Mouse (Mus musculus) CH12.LX (cell line): ENCODE data around the gene Palm2. TPM values are rescaled to one million over a fixed set of nuclear protein-coding genes. Genes with fewer than 3 reads are reported as not detected.

ENCODE experiments used
- DNase-seq: peaks from one replicate; pipeline ENCODE4 v3.0.0-alpha.2; 2013; ENCODE audit errors: extremely low read depth
- H3K27ac ChIP-seq: 2 replicates; pipeline ENCODE4 v1.5.1; 2012; ENCODE audit warnings: low read depth, mild to moderate bottlenecking, control low read depth, moderate library complexity; ENCODE audit not compliant: insufficient read depth
- H3K27me3 ChIP-seq: replicated peaks from 2 replicates; pipeline ENCODE3; 2012; ENCODE audit warnings: inconsistent platforms
- H3K36me3 ChIP-seq, 2 experiments: replicated peaks in 1 of 2; 2 replicates each; pipeline versions ENCODE3 to v1.6.1; 2012; ENCODE audit warnings: inconsistent platforms in 1 of 2, low read length in 1 of 2, mild to moderate bottlenecking in 1 of 2, mixed read lengths in 1 of 2, moderate library complexity in 1 of 2; ENCODE audit not compliant: control insufficient read depth in 1 of 2, insufficient read depth in 1 of 2
- H3K4me1 ChIP-seq, 2 experiments: 2 replicates each; pipeline ENCODE4 v1.6.1; 2012; ENCODE audit warnings: inconsistent platforms in 1 of 2, moderate library complexity in 1 of 2; ENCODE audit not compliant: insufficient read depth in 2 of 2, control insufficient read depth in 1 of 2
- H3K4me2 ChIP-seq: 2 replicates; pipeline ENCODE4 v1.6.1; 2012; ENCODE audit warnings: low read depth, mild to moderate bottlenecking, control low read depth; ENCODE audit not compliant: poor library complexity, insufficient read depth, severe bottlenecking
- H3K4me3 ChIP-seq, 3 experiments: fragments of 150-350 bp in 1 of 3; sonication (generic) in 1 of 3; replicated peaks in 1 of 3; 2 replicates each; pipeline versions ENCODE3 to v1.5.1; 2011 to 2012; ENCODE audit warnings: low read depth in 2 of 3, low read length in 2 of 3, mild to moderate bottlenecking in 2 of 3, moderate library complexity in 2 of 3, control low read depth in 1 of 3, improper control_type of control experiment in 1 of 3, inconsistent platforms in 1 of 3, mixed read lengths in 1 of 3; ENCODE audit not compliant: poor library complexity in 1 of 3
- H3K79me2 ChIP-seq: replicated peaks from 2 replicates; pipeline ENCODE4 v1.6.1; 2012; ENCODE audit warnings: mild to moderate bottlenecking, moderate library complexity; ENCODE audit not compliant: control insufficient read depth, poor library complexity, insufficient read depth, severe bottlenecking; ENCODE audit errors: extremely low read depth
- H3K9ac ChIP-seq: 2 replicates; pipeline ENCODE4 v1.6.1; 2012; ENCODE audit warnings: low read depth, mild to moderate bottlenecking, control low read depth, moderate library complexity; ENCODE audit not compliant: insufficient read depth
- H3K9me3 ChIP-seq: replicated peaks from 2 replicates; pipeline ENCODE3; 2012; ENCODE audit warnings: low read length, inconsistent platforms, mixed read lengths
- BHLHE40 ChIP-seq: IDR thresholded peaks from 2 replicates; pipeline ENCODE4 v1.6.1; 2011; ENCODE audit warnings: mild to moderate bottlenecking, low read depth, low read length, improper control_type of control experiment
- CTCF ChIP-seq, 2 experiments: IDR thresholded peaks in 1 of 2; conservative IDR thresholded peaks in 1 of 2; 2 replicates each; pipeline ENCODE4 v1.5.1; 2011 to 2012; ENCODE audit warnings: low read depth in 2 of 2, low read length in 2 of 2, improper control_type of control experiment in 1 of 2, inconsistent platforms in 1 of 2, mild to moderate bottlenecking in 1 of 2, moderate library complexity in 1 of 2
- ETS1 ChIP-seq: conservative IDR thresholded peaks from 2 replicates; pipeline ENCODE4 v1.6.1; 2012; ENCODE audit warnings: low read depth, mild to moderate bottlenecking, inconsistent platforms, low read length, improper control_type of control experiment, moderate library complexity
- GABPA ChIP-seq: IDR thresholded peaks from 2 replicates; pipeline ENCODE4 v1.6.1; 2012; ENCODE audit warnings: low read depth, low read length, improper control_type of control experiment, inconsistent platforms; ENCODE audit not compliant: insufficient replicate concordance
- HCFC1 ChIP-seq: IDR thresholded peaks from 2 replicates; pipeline ENCODE4 v1.6.1; 2012; ENCODE audit warnings: low read depth, mild to moderate bottlenecking, inconsistent platforms, low read length, improper control_type of control experiment
- JUND ChIP-seq: conservative IDR thresholded peaks from 2 replicates; pipeline ENCODE4 v1.6.1; 2011; ENCODE audit warnings: low read depth, low read length, improper control_type of control experiment
- MAX ChIP-seq: IDR thresholded peaks from 2 replicates; pipeline ENCODE4 v1.6.1; 2011; ENCODE audit warnings: low read length, improper control_type of control experiment
- MEF2A ChIP-seq: IDR thresholded peaks from 2 replicates; pipeline ENCODE4 v1.6.1; 2014; ENCODE audit warnings: low read depth, mild to moderate bottlenecking, inconsistent platforms, low read length, improper control_type of control experiment, borderline replicate concordance
- NELFE ChIP-seq: IDR thresholded peaks from 2 replicates; pipeline ENCODE4 v1.6.1; 2011; ENCODE audit warnings: low read depth, low read length, improper control_type of control experiment
- PAX5 ChIP-seq: IDR thresholded peaks from 2 replicates; pipeline ENCODE4 v1.6.1; 2012; ENCODE audit warnings: low read length, inconsistent platforms, mixed read lengths
- POLR2A ChIP-seq: IDR thresholded peaks from 2 replicates; pipeline ENCODE4 v1.6.1; 2011; ENCODE audit warnings: low read depth, mild to moderate bottlenecking, improper control_type of control experiment, low read length
- POLR2AphosphoS2 ChIP-seq: IDR thresholded peaks from 2 replicates; pipeline ENCODE4 v1.6.1; 2011; ENCODE audit warnings: low read depth, low read length, improper control_type of control experiment
- RAD21 ChIP-seq: IDR thresholded peaks from 2 replicates; pipeline ENCODE4 v1.6.1; 2011; ENCODE audit warnings: low read depth, mild to moderate bottlenecking, low read length, improper control_type of control experiment, moderate library complexity
- SMC3 ChIP-seq: IDR thresholded peaks from 2 replicates; pipeline ENCODE4 v1.6.1; 2011; ENCODE audit warnings: low read depth, low read length, improper control_type of control experiment
- TBP ChIP-seq: conservative IDR thresholded peaks from 2 replicates; pipeline ENCODE4 v1.6.1; 2011; ENCODE audit warnings: low read depth, low read length, improper control_type of control experiment
- UBTF ChIP-seq: IDR thresholded peaks from 2 replicates; pipeline ENCODE4 v1.6.1; 2012; ENCODE audit warnings: low read depth, mild to moderate bottlenecking, inconsistent platforms, low read length, improper control_type of control experiment, moderate library complexity
- USF1 ChIP-seq: IDR thresholded peaks from 2 replicates; pipeline ENCODE4 v1.6.1; 2014; ENCODE audit warnings: low read depth, mild to moderate bottlenecking, inconsistent platforms, low read length, improper control_type of control experiment
- ZC3H11A ChIP-seq: IDR thresholded peaks from 2 replicates; pipeline ENCODE4 v1.6.1; 2012; ENCODE audit warnings: low read depth, mild to moderate bottlenecking, inconsistent platforms, low read length, improper control_type of control experiment
- ZKSCAN1 ChIP-seq: IDR thresholded peaks from 2 replicates; pipeline ENCODE4 v1.6.1; 2012; ENCODE audit warnings: low read depth, inconsistent platforms, low read length, improper control_type of control experiment, borderline replicate concordance
- ZMIZ1 ChIP-seq: IDR thresholded peaks from 2 replicates; pipeline ENCODE4 v1.6.1; 2012; ENCODE audit warnings: low read depth, mild to moderate bottlenecking, inconsistent platforms, low read length, improper control_type of control experiment
- ZNF384 ChIP-seq: IDR thresholded peaks from 2 replicates; pipeline ENCODE4 v1.6.1; 2012; ENCODE audit warnings: low read depth, low read length, improper control_type of control experiment, inconsistent platforms
- dilution Hi-C: fragments of 300-500 bp; cut with MboI; formaldehyde crosslinking; loops from 2 replicates; pipeline ENCODE4 v1.14.3; 2020; ENCODE audit warnings: low sequenced_read_pairs; ENCODE audit not compliant: extremely low pct_unique_long_range_greater_than_20kb, extremely low pct_ligation_motif_present
- in situ Hi-C: fragments of 300-500 bp; cut with MboI; formaldehyde crosslinking; loops from 3 replicates; pipeline ENCODE4 v1.14.3; 2019; ENCODE audit warnings: low sequenced_read_pairs, low pct_ligation_motif_present, low pct_unique_long_range_greater_than_20kb, mixed read lengths
- polyA plus RNA-seq: library from polyadenylated mRNA; unstranded; fragments of >175 nt; gene quantifications from 2 replicates; pipeline ENCODE4 v1.2.1, GENCODE M21; 2012; ENCODE audit warnings: low read depth; ENCODE audit not compliant: insufficient read length
- total RNA-seq, 2 experiments: library from RNA; depleted of rRNA; stranded (reverse); fragments of 300-350 nt in 1 of 2; fragments of >200 nt in 1 of 2; gene quantifications; 2 replicates each; pipeline ENCODE4 v1.2.3; 2012 to 2014

Gene Palm2
- total and polyA plus RNA-seq, 3 experiments, result not detected

DNA sequence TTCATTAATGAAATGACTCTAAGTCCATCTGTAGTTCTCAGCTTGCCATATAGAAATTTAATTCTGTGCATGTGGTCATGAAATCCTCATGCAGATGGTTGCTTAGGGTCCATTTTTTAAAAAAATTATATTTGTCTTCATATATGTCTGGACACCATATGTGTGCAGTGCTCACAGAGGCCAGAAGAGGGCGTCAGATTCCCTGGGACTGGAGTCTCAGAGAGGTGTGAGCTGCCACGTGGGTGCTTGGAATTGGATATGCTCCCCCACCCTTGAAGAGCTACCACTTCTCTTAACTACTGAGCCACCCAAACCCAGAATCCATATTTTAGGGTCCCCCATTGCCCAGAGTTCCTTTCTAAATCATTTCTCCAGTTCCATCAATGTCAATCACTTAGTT, 131.8 kb downstream of the Palm2 start:
- dilution Hi-C loops (no loop called here), in situ Hi-C loops (no loop called here)
- H3K4me1 ChIP-seq, result 0 out of 4 replicates have a peak, but pooled peaks cover 0 to 4% of the 10 kb centered on the region in 2 experiments
- H3K36me3 ChIP-seq, result no peaks in the 10 kb centered on the region
- no peaks in the 10 kb centered on the region for H3K27me3 ChIP-seq
- no peak overlapping the region for H3K27ac ChIP-seq
- DNase-seq, result no peak
- H3K79me2 ChIP-seq, result no peaks in the 10 kb centered on the region
- no peaks in the 10 kb centered on the region for H3K9me3 ChIP-seq
- H3K4me3 ChIP-seq, result no peak overlapping the region
- TF ChIP-seq CTCF (conservative IDR thresholded peaks at IDR 0.05 in 1 of 2, IDR thresholded peaks at IDR 0.05 in 1 of 2; ENCODE audit: low read depth in 2 of 2, low read length in 2 of 2) (peak in 1 of 2 experiments; percentile 23; a peak in 2 of 4 replicates), HCFC1 (no peak), ZKSCAN1 (no peak), BHLHE40 (no peak)
- H3K9ac ChIP-seq, result no peak overlapping the region
- H3K4me2 ChIP-seq, result no peak overlapping the region

DNA sequence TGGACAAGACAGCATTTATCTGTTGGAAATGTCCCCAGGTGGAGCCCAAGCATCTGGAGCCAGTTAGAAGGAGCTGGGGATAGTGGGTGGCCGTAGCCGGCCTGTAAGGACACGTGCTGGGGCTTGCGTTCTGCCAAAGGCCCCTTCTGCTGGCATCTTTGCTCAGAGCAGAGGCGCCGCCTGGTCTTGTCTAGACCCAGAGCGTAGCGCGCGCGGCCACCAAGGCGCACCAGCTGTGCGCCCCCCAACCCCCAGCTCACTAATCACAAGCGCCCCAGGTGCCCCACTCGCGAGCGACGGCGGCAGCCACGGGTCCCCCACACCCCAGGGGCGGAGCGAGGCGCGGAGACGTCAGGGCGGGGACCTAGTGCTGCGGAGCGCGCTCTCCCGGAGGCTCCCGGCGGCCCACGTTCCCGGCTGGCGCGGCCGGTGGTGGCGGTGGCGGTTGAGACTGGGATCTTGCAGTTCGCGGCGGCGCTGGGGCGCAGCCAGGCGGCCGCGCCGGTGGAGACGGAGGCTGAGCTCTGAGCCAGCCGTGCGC, 133.7 kb downstream of the Palm2 start, which contains the start of gene Pakap:
TSS of gene Pakap (plus strand) at position 514 of the 541 bp plus-strand sequence.
- H3K4me2 ChIP-seq, result no peak within 1 kb of the TSS
- no peak for TF ChIP-seq JUND
- TF ChIP-seq ZNF384, result no peak
- no peak for TF ChIP-seq HCFC1
- TF ChIP-seq POLR2AphosphoS2, result no peak
- no peak for TF ChIP-seq POLR2A
- no peak for TF ChIP-seq ZC3H11A
- TF ChIP-seq ZMIZ1, result no peak
- no peak for TF ChIP-seq MEF2A
- no peak for TF ChIP-seq ETS1
- TF ChIP-seq, all 38 proteins: peak for 0
- no peaks in the 10 kb centered on the region for H3K27me3 ChIP-seq
- no peak within 1 kb of the TSS for H3K9ac ChIP-seq
- H3K27ac ChIP-seq, result no peak within 1 kb of the TSS
- no peaks in the 10 kb centered on the region for H3K9me3 ChIP-seq
- no peak for DNase-seq
- no peak within 1 kb of the TSS for H3K4me3 ChIP-seq
- in situ Hi-C loops (no loop called here), dilution Hi-C loops (no loop called here)
- H3K4me1 ChIP-seq, result 0 out of 4 replicates have a peak, but pooled peaks cover 0 to 2% of the 10 kb centered on the region in 2 experiments
- H3K79me2 ChIP-seq, result no peaks in the 10 kb centered on the region
- no peaks in the 10 kb centered on the region for H3K36me3 ChIP-seq

DNA sequence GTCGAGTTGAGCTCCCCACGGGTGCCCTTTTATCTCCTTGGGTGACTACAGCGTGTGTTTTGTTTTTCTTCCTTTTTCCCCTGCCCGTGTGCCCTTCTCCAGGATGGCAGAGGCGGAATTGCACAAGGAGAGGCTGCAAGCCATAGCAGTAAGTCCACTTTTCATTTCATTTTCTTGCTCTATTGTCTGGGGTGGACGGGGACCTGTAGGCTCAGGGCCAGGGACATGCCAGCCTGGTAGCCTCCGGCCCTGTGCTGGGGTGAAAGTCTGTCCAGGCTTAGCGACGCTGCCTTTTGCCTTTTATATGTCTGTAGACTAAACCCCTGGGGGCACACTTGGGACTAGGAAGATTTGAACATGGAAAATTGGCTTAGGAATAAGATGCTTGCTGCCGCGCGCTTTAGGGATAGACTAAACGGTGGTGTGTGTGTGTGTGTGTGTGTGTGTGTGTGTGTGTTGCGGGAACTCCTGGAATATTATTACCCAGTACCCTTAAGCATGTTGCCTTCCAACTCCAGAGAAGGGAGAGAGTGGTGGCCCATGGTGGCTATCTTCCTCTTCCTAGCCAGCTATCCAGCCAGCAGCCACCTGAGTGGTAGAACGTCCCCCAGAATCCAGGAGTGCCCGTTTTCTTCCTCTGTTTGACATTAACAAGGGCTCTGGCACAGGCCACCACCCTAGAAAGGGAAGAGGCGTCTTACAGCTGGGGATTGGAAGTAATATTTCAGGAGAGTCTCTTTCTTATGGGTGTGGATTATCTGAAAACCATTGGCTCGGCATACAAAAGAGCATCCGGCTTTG, 134.4 kb downstream of the Palm2 start:
- Histone ChIP-seq H3K9ac (no peak overlapping the region), H3K4me3 (no peak overlapping the region), H3K36me3 (no peaks in the 10 kb centered on the region), H3K27ac (no peak overlapping the region), H3K4me2 (no peak overlapping the region)
- DNase-seq, result no peak
- TF ChIP-seq USF1 (no peak), GABPA (no peak), SMC3 (no peak), MAX (no peak), CTCF (conservative IDR thresholded peaks at IDR 0.05 in 1 of 2, IDR thresholded peaks at IDR 0.05 in 1 of 2; ENCODE audit: low read depth in 2 of 2, low read length in 2 of 2) (no peak), NELFE (no peak), TBP (no peak), PAX5 (no peak), RAD21 (no peak), ZKSCAN1 (no peak), UBTF (no peak), ETS1 (no peak), ZMIZ1 (no peak)
- TF ChIP-seq, all 38 proteins: peak for 0
- Histone ChIP-seq H3K79me2 (no peaks in the 10 kb centered on the region), H3K9me3 (no peaks in the 10 kb centered on the region), H3K27me3 (no peaks in the 10 kb centered on the region), H3K4me1 (0 out of 4 replicates have a peak, but pooled peaks cover 0 to 2% of the 10 kb centered on the region in 2 experiments)
- dilution Hi-C loops, result no loop called here
- in situ Hi-C loops, result no loop called here
